Mouse (Mus musculus) midbrain, embryonic 11.5 days (tissue): ENCODE data around the gene Ptx4. TPM values are rescaled to one million over a fixed set of nuclear protein-coding genes. Genes with fewer than 3 reads are reported as not detected.
A peak's percentile ranks its signal among the peaks of the same experiment; 100 is the strongest.

Source experiments
- ATAC-seq: fragments of 200-750 bp; cut with Nextera tagmentation; 2 replicates; pipeline ENCODE4 v1.8.0; 2017; ENCODE audit warnings: moderate TSS enrichment, moderate library complexity; ENCODE audit not compliant: low FRiP score
- DNase-seq: peaks from one replicate; pipeline ENCODE4 v3.0.0; 2015; ENCODE audit warnings: low spot score; ENCODE audit errors: missing footprints
- H3K27ac ChIP-seq: fragments of 300-500 bp; sonication (generic); 2 replicates; pipeline ENCODE4 v1.5.1; 2014; ENCODE audit warnings: low read depth, low read length
- H3K27me3 ChIP-seq: fragments of 300-500 bp; sonication (generic); 2 replicates; pipeline ENCODE4 v1.6.1; 2014; ENCODE audit warnings: mild to moderate bottlenecking, low read length, moderate library complexity, mixed read lengths; ENCODE audit not compliant: control insufficient read depth, insufficient read depth
- H3K36me3 ChIP-seq: fragments of 300-500 bp; sonication (generic); 2 replicates; pipeline ENCODE4 v1.6.1; 2014; ENCODE audit warnings: mild to moderate bottlenecking, low read length, moderate library complexity, mixed read lengths; ENCODE audit not compliant: control insufficient read depth, insufficient read depth
- H3K4me1 ChIP-seq: fragments of 300-500 bp; sonication (generic); 2 replicates; pipeline ENCODE4 v1.6.1; 2014; ENCODE audit warnings: low read length; ENCODE audit not compliant: control insufficient read depth, insufficient read depth
- H3K4me2 ChIP-seq: fragments of 300-500 bp; sonication (generic); 2 replicates; pipeline ENCODE4 v1.6.1; 2014; ENCODE audit warnings: mild to moderate bottlenecking, moderate library complexity
- H3K4me3 ChIP-seq: fragments of 300-500 bp; sonication (generic); 2 replicates; pipeline ENCODE4 v1.5.1; 2014; ENCODE audit warnings: low read depth, low read length
- H3K9ac ChIP-seq: fragments of 300-500 bp; sonication (generic); 2 replicates; pipeline ENCODE4 v1.6.1; 2014; ENCODE audit warnings: low read length
- H3K9me3 ChIP-seq: fragments of 300-500 bp; sonication (generic); 2 replicates; pipeline ENCODE4 v1.6.1; 2016; ENCODE audit warnings: low read length; ENCODE audit not compliant: control insufficient read depth
- WGBS: fragments of 180-500 bp; shearing (Covaris S2); extraction: QIAGEN DNeasy Blood & Tissue Kit; methylation state at CpG from one replicate; pipeline ENCODE4 v1.1.7; 2014; 5-methylcytosine and 5-hydroxymethylcytosine counted together
- polyA plus RNA-seq: library from polyadenylated mRNA; unstranded; fragments of >200 nt; fragmentation: Nextera tagmentation; extraction: Ambion mirVana; gene quantifications from 2 replicates; pipeline ENCODE4 v1.2.1, GENCODE M21; 2014

Ptx4 gene
- not detected in 2 replicates for polyA plus RNA-seq

- peak; percentile 76 for DNase-seq
- H3K27ac ChIP-seq: no peak within 1 kb of the TSS
- H3K4me1 ChIP-seq: peaks cover 3% of the 10 kb centered on the region; the same call in 1 of the 2 replicates
- no peak for ATAC-seq
- WGBS: 48% methylated on average over 3 of the region's 3 CpGs
- no peaks in the 10 kb centered on the region for H3K9me3 ChIP-seq
- H3K27me3 ChIP-seq: no peaks in the 10 kb centered on the region
- no peak within 1 kb of the TSS for H3K4me2 ChIP-seq
- no peak within 1 kb of the TSS for H3K4me3 ChIP-seq
- H3K9ac ChIP-seq: no peak within 1 kb of the TSS
- H3K36me3 ChIP-seq: no peaks in the 10 kb centered on the region
Measured at GRCm38 (mm10) chr17:25120406-25120805, at the start of gene Ptx4. Gene Ptx4, plus strand, starts transcription at chr17:25120760.

- H3K9ac ChIP-seq: no peak overlapping the region
- H3K9me3 ChIP-seq: no peaks in the 10 kb centered on the region
- 96% methylated on average over 4 of the region's 4 CpGs for WGBS
- no peak overlapping the region for H3K4me2 ChIP-seq
- no peak overlapping the region for H3K4me3 ChIP-seq
- no peak for DNase-seq
- ATAC-seq: no peak
- no peaks in the 10 kb centered on the region for H3K36me3 ChIP-seq
- no peaks in the 10 kb centered on the region for H3K4me1 ChIP-seq
- no peaks in the 10 kb centered on the region for H3K27me3 ChIP-seq
- H3K27ac ChIP-seq: no peak overlapping the region
Measured at GRCm38 (mm10) chr17:25076906-25077305, 43.7 kb upstream of the Ptx4 start.

- WGBS: 90% methylated on average over 13 of the region's 13 CpGs
- H3K36me3 ChIP-seq: no peaks in the 10 kb centered on the region
- ATAC-seq (no peak), DNase-seq (no peak)
- H3K4me3 ChIP-seq: no peak overlapping the region
- H3K27me3 ChIP-seq: no peaks in the 10 kb centered on the region
- no peaks in the 10 kb centered on the region for H3K4me1 ChIP-seq
- H3K4me2 ChIP-seq: no peak overlapping the region
- no peak overlapping the region for H3K27ac ChIP-seq
- H3K9me3 ChIP-seq: no peaks in the 10 kb centered on the region
- H3K9ac ChIP-seq: no peak overlapping the region
Measured at GRCm38 (mm10) chr17:25077771-25078372, 42.7 kb upstream of the Ptx4 start.

- WGBS: 94% methylated on average over 13 of the region's 13 CpGs
- Histone ChIP-seq H3K9ac (no peak overlapping the region), H3K9me3 (no peaks in the 10 kb centered on the region), H3K4me2 (no peak overlapping the region), H3K4me3 (no peak overlapping the region), H3K27me3 (no peaks in the 10 kb centered on the region), H3K27ac (no peak overlapping the region), H3K4me1 (no peaks in the 10 kb centered on the region), H3K36me3 (no peaks in the 10 kb centered on the region)
- ATAC-seq (no peak), DNase-seq (no peak)
Measured at GRCm38 (mm10) chr17:25080210-25080609, 40.4 kb upstream of the Ptx4 start.

GRCm38 (mm10) chr17:25080960-25081381, 39.6 kb upstream of the Ptx4 start:
- no peaks in the 10 kb centered on the region for H3K4me1 ChIP-seq
- 84% methylated on average over 11 of the region's 11 CpGs for WGBS
- H3K9me3 ChIP-seq: no peaks in the 10 kb centered on the region
- H3K4me3 ChIP-seq: no peak overlapping the region
- H3K4me2 ChIP-seq: no peak overlapping the region
- H3K9ac ChIP-seq: no peak overlapping the region
- DNase-seq: no peak
- H3K27ac ChIP-seq: no peak overlapping the region
- no peaks in the 10 kb centered on the region for H3K27me3 ChIP-seq
- H3K36me3 ChIP-seq: no peaks in the 10 kb centered on the region
- ATAC-seq: no peak

- DNase-seq: no peak
- no peaks in the 10 kb centered on the region for H3K9me3 ChIP-seq
- no peak overlapping the region for H3K9ac ChIP-seq
- H3K4me2 ChIP-seq: no peak overlapping the region
- no peak overlapping the region for H3K4me3 ChIP-seq
- H3K36me3 ChIP-seq: no peaks in the 10 kb centered on the region
- H3K27ac ChIP-seq: no peak overlapping the region
- no peak for ATAC-seq
- no peaks in the 10 kb centered on the region for H3K27me3 ChIP-seq
- 78% methylated on average over 14 of the region's 14 CpGs for WGBS
- H3K4me1 ChIP-seq: no peaks in the 10 kb centered on the region
Measured at GRCm38 (mm10) chr17:25082081-25082847, 38.3 kb upstream of the Ptx4 start.

GRCm38 (mm10) chr17:25082887-25083286, 37.7 kb upstream of the Ptx4 start:
- ATAC-seq: no peak
- Histone ChIP-seq H3K36me3 (no peaks in the 10 kb centered on the region), H3K27me3 (no peaks in the 10 kb centered on the region), H3K4me2 (no peak overlapping the region), H3K4me3 (no peak overlapping the region), H3K9me3 (no peaks in the 10 kb centered on the region), H3K4me1 (no peaks in the 10 kb centered on the region), H3K9ac (no peak overlapping the region), H3K27ac (no peak overlapping the region)
- no peak for DNase-seq
- WGBS: 55% methylated on average over 3 of the region's 3 CpGs

GRCm38 (mm10) chr17:25083444-25083931, 37.1 kb upstream of the Ptx4 start, which contains the start of gene Tmem204:
Gene Tmem204, minus strand, starts transcription at chr17:25083591.
- WGBS: 68% methylated on average over 7 of the region's 7 CpGs
- Histone ChIP-seq H3K4me1 (no peaks in the 10 kb centered on the region), H3K4me3 (no peak within 1 kb of the TSS), H3K9me3 (no peaks in the 10 kb centered on the region), H3K36me3 (no peaks in the 10 kb centered on the region), H3K9ac (no peak within 1 kb of the TSS), H3K4me2 (no peak within 1 kb of the TSS), H3K27ac (no peak within 1 kb of the TSS), H3K27me3 (no peaks in the 10 kb centered on the region)
- no peak for ATAC-seq
- peak; percentile 85 for DNase-seq

- no peaks in the 10 kb centered on the region for H3K27me3 ChIP-seq
- ATAC-seq: no peak
- no peak overlapping the region for H3K27ac ChIP-seq
Measured at GRCm38 (mm10) chr17:25084835-25085385, 35.6 kb upstream of the Ptx4 start.

More at GRCm38 (mm10) chr17:25084835-25085385, 35.6 kb upstream of the Ptx4 start:
- no peak for DNase-seq
- Histone ChIP-seq H3K4me3 (no peak overlapping the region), H3K4me2 (no peak overlapping the region), H3K36me3 (no peaks in the 10 kb centered on the region), H3K4me1 (no peaks in the 10 kb centered on the region), H3K9ac (no peak overlapping the region), H3K9me3 (no peaks in the 10 kb centered on the region)
- WGBS: 80% methylated on average over 13 of the region's 13 CpGs
